Comparison of ENCODE assay signal across 26 mouse cellular contexts in genomic region chr11:100582836-100583235, GRCm38 (mm10). TPM values are rescaled to one million over a fixed set of nuclear protein-coding genes. Genes with fewer than 3 reads are reported as not detected.
DNase-seq lines count a peak whose midpoint lies in the region; ATAC-seq and TF ChIP-seq lines count a peak whose summit lies in the region.
"Had no signal": no experiment of that assay in that cellular context is flagged by ENCODE, and none has a peak within 500 bp of the region (broad histone marks: within the 10 kb centered on the region; RNA-seq: fewer than 3 reads in every experiment).

No protein-coding gene starts in this region.

- H3K4me1 ChIP-seq in liver, postnatal 0 days (ENCODE audit: insufficient read depth): no peaks in the 10 kb centered on the region
- peaks cover 5% of the 10 kb centered on the region for H3K4me1 ChIP-seq in bone marrow, adult 2 months (ENCODE audit: control insufficient read depth, insufficient read depth, low read length)
- H3K4me1 ChIP-seq in midbrain, embryonic 16.5 days (ENCODE audit: control insufficient read depth, insufficient read depth, low read length): no peaks in the 10 kb centered on the region
- H3K4me1 ChIP-seq: embryonic facial prominence, embryonic 15.5 days; limb, embryonic 12.5 days; liver, embryonic 12.5 days had no signal

- TF ChIP-seq EP300 in liver, postnatal 0 days (IDR thresholded peaks at IDR 0.05; ENCODE audit: low read depth): no peak

- no peak for DNase-seq in liver, postnatal 0 days
- DNase-seq in liver: no peak
- DNase-seq in A20 (ENCODE audit: low read depth, low spot score): peak; percentile 84
- DNase-seq in gastrocnemius, postnatal 4 days (ENCODE audit: low spot score in 2 of 2): no peak
- DNase-seq: adrenal gland, postnatal 14 days; cerebellum, adult 8-10 months; cerebellum, postnatal 36 days; gastrocnemius, postnatal 25 days; heart, postnatal 10 days; kidney, adult 2 months; kidney, postnatal 10 days; lung, adult 2 months; lung, postnatal 14 days; midbrain, embryonic 14.5 days had no signal

- H3K9me3 ChIP-seq in liver, postnatal 0 days (ENCODE audit: low read length): no peaks in the 10 kb centered on the region
- no peaks in the 10 kb centered on the region for H3K9me3 ChIP-seq in midbrain, embryonic 16.5 days (replicated peaks; ENCODE audit: control insufficient read depth, low read length, poor library complexity, severe bottlenecking)
- H3K9me3 ChIP-seq: embryonic facial prominence, embryonic 15.5 days; heart, embryonic 10.5 days; limb, embryonic 12.5 days; liver, embryonic 12.5 days; neural tube, embryonic 13.5 days had no signal

- no peak for TF ChIP-seq CTCF in liver, postnatal 0 days (IDR thresholded peaks at IDR 0.05; ENCODE audit: low read depth)
- TF ChIP-seq CTCF in bone marrow, adult 2 months (IDR thresholded peaks at IDR 0.05; ENCODE audit: control insufficient read depth, insufficient read depth, low read length): no peak

- peak overlapping the region; percentile 0; the same call in 1 of the 2 replicates for H3K4me2 ChIP-seq in liver, postnatal 0 days (ENCODE audit: low read depth, low read length)
- no peak overlapping the region for H3K4me2 ChIP-seq in midbrain, embryonic 16.5 days (ENCODE audit: low read length)
- H3K4me2 ChIP-seq: embryonic facial prominence, embryonic 15.5 days; limb, embryonic 12.5 days; liver, embryonic 12.5 days; neural tube, embryonic 13.5 days had no signal

- H3K27ac ChIP-seq in liver, postnatal 0 days (ENCODE audit: low read depth): 0 out of 2 replicates have a peak overlapping the region, but pooled peaks have one; percentile 0
- peak overlapping the region; percentile 74 for H3K27ac ChIP-seq in bone marrow, adult 2 months (ENCODE audit: control insufficient read depth, insufficient read depth, low read depth, low read length, poor library complexity)
- peak overlapping the region; percentile 46 for H3K27ac ChIP-seq in macrophage
- no peak overlapping the region for H3K27ac ChIP-seq in midbrain, embryonic 16.5 days (ENCODE audit: low read length)
- H3K27ac ChIP-seq: embryonic facial prominence, embryonic 15.5 days; heart, embryonic 10.5 days; limb, embryonic 12.5 days; liver, embryonic 12.5 days; neural tube, embryonic 13.5 days; stomach, postnatal 0 days had no signal

- no peak overlapping the region for H3K4me3 ChIP-seq in liver, postnatal 0 days (ENCODE audit: low read depth, low read length)
- H3K4me3 ChIP-seq in bone marrow, adult 2 months (replicated peaks; ENCODE audit: control insufficient read depth, low read depth, low read length): peak overlapping the region; percentile 45
- H3K4me3 ChIP-seq in macrophage (ENCODE audit: inconsistent target): no peak overlapping the region
- H3K4me3 ChIP-seq in midbrain, embryonic 16.5 days (ENCODE audit: low read depth, low read length): no peak overlapping the region
- H3K4me3 ChIP-seq: embryonic facial prominence, embryonic 15.5 days; heart, embryonic 10.5 days; limb, embryonic 12.5 days; liver, embryonic 12.5 days; neural tube, embryonic 13.5 days had no signal

- H3K9ac ChIP-seq in liver, postnatal 0 days (replicated peaks): no peak overlapping the region
- H3K9ac ChIP-seq in midbrain, embryonic 16.5 days (ENCODE audit: low read depth, low read length): no peak overlapping the region
- H3K9ac ChIP-seq: embryonic facial prominence, embryonic 15.5 days; limb, embryonic 12.5 days; liver, embryonic 12.5 days; neural tube, embryonic 13.5 days had no signal

- no peaks in the 10 kb centered on the region for H3K27me3 ChIP-seq in liver, postnatal 0 days (ENCODE audit: insufficient read depth, low read length)
- H3K27me3 ChIP-seq in midbrain, embryonic 16.5 days (ENCODE audit: control insufficient read depth, insufficient read depth, low read depth, low read length): no peaks in the 10 kb centered on the region
- H3K27me3 ChIP-seq: embryonic facial prominence, embryonic 15.5 days; limb, embryonic 12.5 days; liver, embryonic 12.5 days; neural tube, embryonic 13.5 days had no signal

- TF ChIP-seq POLR2A in bone marrow, adult 2 months (IDR thresholded peaks at IDR 0.05; ENCODE audit: borderline replicate concordance, control insufficient read depth, low read depth, low read length): no peak

- H3K79me2 ChIP-seq in macrophage (ENCODE audit: inconsistent target): peaks cover 37% of the 10 kb centered on the region; the same call in 1 of the 2 replicates

- peaks cover 72% of the 10 kb centered on the region for H3K36me3 ChIP-seq in liver, postnatal 0 days (replicated peaks; ENCODE audit: insufficient read depth, low read length)
- H3K36me3 ChIP-seq in macrophage (ENCODE audit: inconsistent target): peaks cover 58% of the 10 kb centered on the region
- H3K36me3 ChIP-seq in midbrain, embryonic 16.5 days (ENCODE audit: control insufficient read depth, insufficient read depth, low read length): peaks cover 49% of the 10 kb centered on the region

- WGBS in liver, postnatal 0 days (ENCODE audit: insufficient replicate concordance): 61% methylated on average over 2 of the region's 2 CpGs
- 14% methylated on average over 2 of the region's 2 CpGs for WGBS in bone marrow, adult 2 months
- WGBS in macrophage (ENCODE audit: missing documents): 10% methylated on average over 2 of the region's 2 CpGs
- 96% methylated on average over 2 of the region's 2 CpGs for WGBS in midbrain, embryonic 16.5 days

- ATAC-seq in liver, postnatal 0 days: no peak
- no peak for ATAC-seq in midbrain, embryonic 16.5 days
- ATAC-seq: forebrain, embryonic 16.5 days; hindbrain, postnatal 0 days; liver, embryonic 12.5 days had no signal

RNA-seq across cellular contexts. Expression of gene Cnp, which starts 8.1 kb away (rescaled TPM):
- polyA plus RNA-seq in liver, postnatal 0 days (2015; fragmentation: Nextera tagmentation; extraction: Ambion mirVana): 20.2 and 21.9 TPM in 2 replicates
- polyA plus RNA-seq in bone marrow, adult 2 months (2011; ENCODE audit: insufficient read depth, insufficient read length, low replicate concordance, missing spikeins): 25.0 and 35.7 TPM in 2 replicates
- total RNA-seq in macrophage (2018; cell fraction: chromatin; rRNA removed): 10 to 100 TPM in 5 of 26 experiments, 1 to 10 TPM in 19, under 1 TPM in 2; 0.87 to 13.2 (median 4.0) TPM
- total RNA-seq in macrophage (2018; cell fraction: cytosol; rRNA removed): 100 to 1,000 TPM in 1 of 26 experiments, 10 to 100 TPM in 25; 28.5 to 108 (median 51.6) TPM
- 10 to 100 TPM in 22 of 26 experiments, 1 to 10 TPM in 4; 6.2 to 65.2 (median 21.2) TPM for total RNA-seq in macrophage (2018; cell fraction: nucleus; rRNA removed)
- 26.5 to 58.0 TPM (median 47.3 TPM) in 3 replicates for polyA plus RNA-seq in macrophage (2018)
- 10 to 100 TPM; 33.3 to 38.3 TPM for total RNA-seq in gastrocnemius, postnatal 4 days (2021)
- 46.5 and 57.8 TPM in 2 replicates for polyA plus RNA-seq in midbrain, embryonic 16.5 days (2015; fragmentation: Nextera tagmentation; extraction: Ambion mirVana)

RNA-seq across cellular contexts. Expression of gene Nkiras2, which starts 36.2 kb away (rescaled TPM):
- polyA plus RNA-seq in liver, postnatal 0 days (2015; fragmentation: Nextera tagmentation; extraction: Ambion mirVana): 18.3 and 19.2 TPM in 2 replicates
- 7.5 and 13.1 TPM in 2 replicates for polyA plus RNA-seq in bone marrow, adult 2 months (2011; ENCODE audit: insufficient read depth, insufficient read length, low replicate concordance, missing spikeins)
- 10 to 100 TPM in 22 of 26 experiments, 1 to 10 TPM in 4; 4.4 to 64.4 (median 24.7) TPM for total RNA-seq in macrophage (2018; cell fraction: chromatin; rRNA removed)
- total RNA-seq in macrophage (2018; cell fraction: cytosol; rRNA removed): 10 to 100 TPM; 33.0 to 70.9 (median 60.9) TPM
- total RNA-seq in macrophage (2018; cell fraction: nucleus; rRNA removed): 10 to 100 TPM; 11.7 to 72.5 (median 38.1) TPM
- polyA plus RNA-seq in macrophage (2018): 44.7 to 60.7 TPM (median 47.9 TPM) in 3 replicates
- 10 to 100 TPM; 42.5 to 43.7 TPM for total RNA-seq in gastrocnemius, postnatal 4 days (2021)
- polyA plus RNA-seq in midbrain, embryonic 16.5 days (2015; fragmentation: Nextera tagmentation; extraction: Ambion mirVana): 97.7 TPM in 2 replicates

RNA-seq across cellular contexts. Expression of gene Dnajc7, which starts 37.1 kb away (rescaled TPM):
- polyA plus RNA-seq in liver, postnatal 0 days (2015; fragmentation: Nextera tagmentation; extraction: Ambion mirVana): 45.1 and 49.1 TPM in 2 replicates
- polyA plus RNA-seq in bone marrow, adult 2 months (2011; ENCODE audit: insufficient read depth, insufficient read length, low replicate concordance, missing spikeins): 603 and 838 TPM in 2 replicates
- total RNA-seq in macrophage (2018; cell fraction: chromatin; rRNA removed): 100 to 1,000 TPM; 165 to 694 (median 511) TPM
- 100 to 1,000 TPM in 20 of 26 experiments, 10 to 100 TPM in 6; 82.7 to 154 (median 113) TPM for total RNA-seq in macrophage (2018; cell fraction: cytosol; rRNA removed)
- 100 to 1,000 TPM; 124 to 407 (median 282) TPM for total RNA-seq in macrophage (2018; cell fraction: nucleus; rRNA removed)
- 134 to 172 TPM (median 137 TPM) in 3 replicates for polyA plus RNA-seq in macrophage (2018)
- total RNA-seq in gastrocnemius, postnatal 4 days (2021): 100 to 1,000 TPM; 192 to 239 TPM
- polyA plus RNA-seq in midbrain, embryonic 16.5 days (2015; fragmentation: Nextera tagmentation; extraction: Ambion mirVana): 289 and 327 TPM in 2 replicates

RNA-seq across cellular contexts. Expression of gene Ttc25, which starts 37.4 kb away (rescaled TPM):
- polyA plus RNA-seq in liver, postnatal 0 days (2015; fragmentation: Nextera tagmentation; extraction: Ambion mirVana): 0.11 and 0.22 TPM in 2 replicates
- 0.35 TPM in 1 of 2 replicates, not detected in the other for polyA plus RNA-seq in bone marrow, adult 2 months (2011; ENCODE audit: insufficient read depth, insufficient read length, low replicate concordance, missing spikeins)
- 1 to 10 TPM in 4 of 26 experiments, under 1 TPM in 17, not detected in 5; 0.16 to 1.4 (median 0.55) TPM for total RNA-seq in macrophage (2018; cell fraction: chromatin; rRNA removed)
- total RNA-seq in macrophage (2018; cell fraction: cytosol; rRNA removed): under 1 TPM in 25 of 26 experiments, not detected in 1; 0.03 to 0.20 (median 0.10) TPM
- 1 to 10 TPM in 6 of 26 experiments, under 1 TPM in 18, not detected in 2; 0.28 to 1.4 (median 0.68) TPM for total RNA-seq in macrophage (2018; cell fraction: nucleus; rRNA removed)
- polyA plus RNA-seq in macrophage (2018): 0.11 to 0.12 TPM in 2 of 3 replicates, not detected in the other
- under 1 TPM; 0.13 to 0.22 TPM for total RNA-seq in gastrocnemius, postnatal 4 days (2021)
- 2.9 and 3.5 TPM in 2 replicates for polyA plus RNA-seq in midbrain, embryonic 16.5 days (2015; fragmentation: Nextera tagmentation; extraction: Ambion mirVana)
- total RNA-seq: megakaryocyte-erythroid progenitor cell, adult 5-6 weeks had no signal

RNA-seq across cellular contexts. Expression of gene Acly, which starts 55.0 kb away (rescaled TPM):
- polyA plus RNA-seq in liver, postnatal 0 days (2015; fragmentation: Nextera tagmentation; extraction: Ambion mirVana): 24.4 and 29.8 TPM in 2 replicates
- polyA plus RNA-seq in bone marrow, adult 2 months (2011; ENCODE audit: insufficient read depth, insufficient read length, low replicate concordance, missing spikeins): 12.8 and 31.2 TPM in 2 replicates
- 100 to 1,000 TPM in 17 of 26 experiments, 10 to 100 TPM in 9; 46.4 to 178 (median 118) TPM for total RNA-seq in macrophage (2018; cell fraction: chromatin; rRNA removed)
- 100 to 1,000 TPM in 7 of 26 experiments, 10 to 100 TPM in 19; 65.0 to 112 (median 90.5) TPM for total RNA-seq in macrophage (2018; cell fraction: cytosol; rRNA removed)
- total RNA-seq in macrophage (2018; cell fraction: nucleus; rRNA removed): 100 to 1,000 TPM in 3 of 26 experiments, 10 to 100 TPM in 23; 46.9 to 156 (median 84.4) TPM
- 70.4 to 111 TPM (median 89.5 TPM) in 3 replicates for polyA plus RNA-seq in macrophage (2018)
- 10 to 100 TPM; 54.1 to 57.9 TPM for total RNA-seq in gastrocnemius, postnatal 4 days (2021)
- 218 and 229 TPM in 2 replicates for polyA plus RNA-seq in midbrain, embryonic 16.5 days (2015; fragmentation: Nextera tagmentation; extraction: Ambion mirVana)
